Mouse (Mus musculus): ENCODE measurements around the gene Hap1. TPM values are rescaled to one million over a fixed set of nuclear protein-coding genes. Genes with fewer than 3 reads are reported as not detected.

Gene Hap1
- polyA plus RNA-seq, 1 experiment = 8.6 TPM

DNA sequence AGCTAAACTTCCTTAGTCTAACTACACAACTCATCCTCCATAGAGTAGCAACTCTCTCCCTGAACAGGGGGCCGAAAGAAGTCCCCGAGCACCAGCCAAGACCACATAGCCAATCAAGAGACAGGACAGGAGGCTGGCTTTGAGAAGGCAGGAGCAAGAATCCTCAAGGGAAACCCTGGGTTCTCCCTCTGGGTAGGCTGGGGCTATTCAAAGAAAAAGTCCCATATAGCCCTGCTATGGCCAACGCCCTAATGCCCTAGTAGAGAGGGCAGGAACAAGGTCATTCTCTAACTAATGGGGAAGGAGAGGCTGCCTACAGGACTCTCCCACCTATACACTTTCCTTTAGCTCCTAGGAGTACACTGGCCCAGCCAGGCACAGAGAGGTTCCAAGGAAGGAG lies 29.1 kb upstream of the Hap1 start:
- Histone ChIP-seq H3K27ac (ENCODE audit: control insufficient read depth, insufficient read depth, low read length) (no peak overlapping the region), H3K4me1 (replicated peaks; ENCODE audit: control insufficient read depth, insufficient read depth, low read length) (peaks cover 21% of the 10 kb centered on the region), H3K36me3 (ENCODE audit: control insufficient read depth, insufficient read depth, low read length) (peaks cover 16% of the 10 kb centered on the region), H3K4me3 (ENCODE audit: control insufficient read depth, insufficient read depth, low read length) (no peak overlapping the region), H3K27me3 (ENCODE audit: control insufficient read depth, insufficient read depth, low read length) (no peaks in the 10 kb centered on the region)
- no peak for DNase-seq
- TF ChIP-seq POLR2A (IDR thresholded peaks at IDR 0.05; ENCODE audit: control insufficient read depth, extremely low read depth, insufficient read depth, low read length, poor library complexity) = no peak
- no peak for TF ChIP-seq CTCF (IDR thresholded peaks at IDR 0.05; ENCODE audit: borderline replicate concordance, control insufficient read depth, extremely low read depth, insufficient read depth, low read length, poor library complexity)
- WGBS = 93% methylated on average over 3 of the region's 3 CpGs

DNA sequence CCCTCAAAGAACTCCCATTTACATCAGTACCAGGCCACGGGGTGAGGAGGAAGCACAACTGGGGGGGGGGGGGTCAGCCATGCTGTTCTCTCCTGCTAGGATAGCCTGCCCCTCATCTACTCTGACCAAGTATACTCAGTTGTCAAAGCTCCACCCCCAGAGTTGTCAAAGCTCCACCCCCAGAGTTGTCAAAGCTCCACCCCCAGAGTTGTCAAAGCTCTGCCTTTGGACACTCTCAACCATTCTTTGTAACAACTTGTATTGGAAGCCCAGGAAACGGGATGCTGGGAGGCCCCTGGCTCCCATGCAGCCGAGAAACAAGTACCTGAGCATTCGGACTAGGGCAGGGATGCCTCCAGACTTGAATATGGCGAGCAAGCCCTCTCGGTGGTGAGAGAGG lies 26.8 kb upstream of the Hap1 start:
- Histone ChIP-seq H3K4me1 (replicated peaks; ENCODE audit: control insufficient read depth, insufficient read depth, low read length) (peaks cover 2% of the 10 kb centered on the region), H3K4me3 (ENCODE audit: control insufficient read depth, insufficient read depth, low read length) (no peak overlapping the region), H3K27ac (ENCODE audit: control insufficient read depth, insufficient read depth, low read length) (no peak overlapping the region), H3K27me3 (ENCODE audit: control insufficient read depth, insufficient read depth, low read length) (no peaks in the 10 kb centered on the region), H3K36me3 (ENCODE audit: control insufficient read depth, insufficient read depth, low read length) (peaks cover 21% of the 10 kb centered on the region)
- 91% methylated on average over 6 of the region's 6 CpGs for WGBS
- TF ChIP-seq CTCF (IDR thresholded peaks at IDR 0.05; ENCODE audit: borderline replicate concordance, control insufficient read depth, extremely low read depth, insufficient read depth, low read length, poor library complexity) (no peak), POLR2A (IDR thresholded peaks at IDR 0.05; ENCODE audit: control insufficient read depth, extremely low read depth, insufficient read depth, low read length, poor library complexity) (no peak)
- DNase-seq = no peak

DNA sequence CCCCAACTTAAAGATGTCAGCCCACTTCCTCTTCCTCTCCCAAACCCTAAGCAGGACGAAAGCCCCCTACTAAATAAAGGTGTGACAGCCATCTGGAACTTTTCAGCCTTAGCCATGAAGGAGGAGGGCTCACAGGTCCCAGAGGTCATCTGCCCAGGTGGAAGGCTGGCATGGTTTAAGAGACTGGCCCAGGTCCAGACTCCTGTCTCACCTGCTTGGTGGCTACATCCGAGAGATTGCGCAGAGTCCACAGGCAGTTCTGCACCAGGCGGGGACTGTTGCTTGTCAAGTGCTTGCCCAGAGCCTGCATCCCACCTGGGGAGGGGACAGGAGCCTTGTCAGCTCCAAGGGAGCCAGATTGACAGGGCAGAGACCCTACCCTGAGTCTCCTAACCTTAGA lies 23.4 kb upstream of the Hap1 start:
- H3K27ac ChIP-seq (ENCODE audit: control insufficient read depth, insufficient read depth, low read length) = no peak overlapping the region
- no peaks in the 10 kb centered on the region for H3K4me1 ChIP-seq (replicated peaks; ENCODE audit: control insufficient read depth, insufficient read depth, low read length)
- TF ChIP-seq POLR2A (IDR thresholded peaks at IDR 0.05; ENCODE audit: control insufficient read depth, extremely low read depth, insufficient read depth, low read length, poor library complexity) (no peak), CTCF (IDR thresholded peaks at IDR 0.05; ENCODE audit: borderline replicate concordance, control insufficient read depth, extremely low read depth, insufficient read depth, low read length, poor library complexity) (no peak)
- H3K36me3 ChIP-seq (ENCODE audit: control insufficient read depth, insufficient read depth, low read length) = peaks cover 24% of the 10 kb centered on the region
- H3K27me3 ChIP-seq (ENCODE audit: control insufficient read depth, insufficient read depth, low read length) = no peaks in the 10 kb centered on the region
- 95% methylated on average over 4 of the region's 4 CpGs for WGBS
- no peak for DNase-seq
- no peak overlapping the region for H3K4me3 ChIP-seq (ENCODE audit: control insufficient read depth, insufficient read depth, low read length)

DNA sequence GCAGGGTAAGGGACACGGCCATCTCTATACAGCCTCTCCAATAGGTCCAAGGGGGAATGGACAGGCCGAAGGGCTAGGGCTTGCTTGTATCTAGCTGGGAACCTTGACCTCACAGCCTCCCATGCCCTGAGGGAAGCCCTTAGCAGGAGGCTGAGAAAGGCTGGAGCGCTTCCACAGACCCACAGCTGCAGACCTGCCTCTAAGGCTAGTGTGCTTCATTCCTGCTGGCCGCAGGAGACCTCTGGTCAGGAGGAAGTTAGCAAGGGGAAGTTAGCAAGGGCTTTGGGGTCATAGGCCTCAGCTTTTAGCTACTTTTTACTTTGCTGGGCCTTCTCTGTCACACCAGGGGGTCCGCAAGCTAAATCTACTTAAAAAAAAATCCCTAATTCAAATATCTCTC lies 22.5 kb upstream of the Hap1 start:
- WGBS = 93% methylated on average over 5 of the region's 5 CpGs
- Histone ChIP-seq H3K27ac (ENCODE audit: control insufficient read depth, insufficient read depth, low read length) (no peak overlapping the region), H3K27me3 (ENCODE audit: control insufficient read depth, insufficient read depth, low read length) (no peaks in the 10 kb centered on the region), H3K4me1 (replicated peaks; ENCODE audit: control insufficient read depth, insufficient read depth, low read length) (no peaks in the 10 kb centered on the region), H3K4me3 (ENCODE audit: control insufficient read depth, insufficient read depth, low read length) (no peak overlapping the region), H3K36me3 (ENCODE audit: control insufficient read depth, insufficient read depth, low read length) (peaks cover 25% of the 10 kb centered on the region)
- no peak for DNase-seq
- TF ChIP-seq POLR2A (IDR thresholded peaks at IDR 0.05; ENCODE audit: control insufficient read depth, extremely low read depth, insufficient read depth, low read length, poor library complexity) (no peak), CTCF (IDR thresholded peaks at IDR 0.05; ENCODE audit: borderline replicate concordance, control insufficient read depth, extremely low read depth, insufficient read depth, low read length, poor library complexity) (no peak)

DNA sequence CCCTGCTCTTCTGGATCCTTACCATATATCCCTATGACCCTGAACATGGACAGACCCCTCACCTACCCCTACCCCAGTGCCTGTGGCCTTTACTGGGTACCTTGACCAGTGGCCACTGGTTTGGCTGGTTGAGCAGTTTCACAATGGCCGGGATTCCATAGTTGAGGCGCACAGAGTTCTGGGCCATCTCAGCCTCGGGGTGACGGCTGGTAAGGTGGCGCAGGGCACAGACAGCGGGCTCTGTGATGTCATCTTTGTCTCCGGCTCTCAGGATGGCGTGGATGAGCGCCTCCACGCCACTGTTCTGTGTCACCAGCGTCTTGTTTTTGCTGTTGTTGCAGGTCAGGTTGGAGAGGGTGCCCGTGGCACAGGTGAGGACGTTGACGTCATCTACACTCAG lies 22.1 kb upstream of the Hap1 start:
- no peaks in the 10 kb centered on the region for H3K27me3 ChIP-seq (ENCODE audit: control insufficient read depth, insufficient read depth, low read length)
- no peaks in the 10 kb centered on the region for H3K4me1 ChIP-seq (replicated peaks; ENCODE audit: control insufficient read depth, insufficient read depth, low read length)
- 98% methylated on average over 14 of the region's 14 CpGs for WGBS
- peaks cover 30% of the 10 kb centered on the region for H3K36me3 ChIP-seq (ENCODE audit: control insufficient read depth, insufficient read depth, low read length)
- no peak overlapping the region for H3K27ac ChIP-seq (ENCODE audit: control insufficient read depth, insufficient read depth, low read length)
- DNase-seq = no peak
- no peak for TF ChIP-seq CTCF (IDR thresholded peaks at IDR 0.05; ENCODE audit: borderline replicate concordance, control insufficient read depth, extremely low read depth, insufficient read depth, low read length, poor library complexity)
- H3K4me3 ChIP-seq (ENCODE audit: control insufficient read depth, insufficient read depth, low read length) = no peak overlapping the region

DNA sequence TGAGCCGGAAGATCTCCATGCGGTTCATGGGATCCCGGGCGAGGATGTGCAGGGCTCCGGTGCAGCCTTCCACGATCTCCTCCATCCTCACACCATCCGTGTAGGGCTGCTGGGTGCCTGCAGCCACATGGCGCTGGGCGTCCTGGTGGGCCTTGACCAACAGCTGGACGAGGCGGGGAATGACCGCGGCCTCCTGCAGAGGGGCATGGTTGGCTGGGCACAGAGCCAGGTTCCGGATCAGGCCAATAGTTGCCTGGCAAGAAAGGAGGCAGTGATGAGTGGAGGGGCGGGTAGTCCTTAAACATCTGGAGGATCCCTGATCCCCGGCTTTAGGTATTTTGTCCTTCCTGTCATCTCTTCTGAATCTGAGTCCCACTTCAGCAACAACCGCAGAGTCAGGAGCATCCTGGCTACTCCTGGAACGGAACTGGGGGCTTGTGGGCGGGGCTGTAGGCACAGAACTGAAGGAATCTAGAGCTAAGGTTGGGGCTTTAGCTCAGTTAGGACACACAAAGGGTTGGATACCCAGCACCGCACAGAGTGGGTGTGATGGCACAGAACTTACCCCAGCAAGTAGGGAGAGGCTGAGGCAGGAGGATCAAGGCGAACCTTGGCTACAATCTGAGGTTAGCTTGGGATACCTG lies 20.9 kb upstream of the Hap1 start:
- no peak for TF ChIP-seq POLR2A (IDR thresholded peaks at IDR 0.05; ENCODE audit: control insufficient read depth, extremely low read depth, insufficient read depth, low read length, poor library complexity)
- TF ChIP-seq CTCF (IDR thresholded peaks at IDR 0.05; ENCODE audit: borderline replicate concordance, control insufficient read depth, extremely low read depth, insufficient read depth, low read length, poor library complexity) = no peak
- 98% methylated on average over 21 of the region's 21 CpGs for WGBS
- Histone ChIP-seq H3K36me3 (ENCODE audit: control insufficient read depth, insufficient read depth, low read length) (peaks cover 26% of the 10 kb centered on the region), H3K4me1 (replicated peaks; ENCODE audit: control insufficient read depth, insufficient read depth, low read length) (peaks cover 5% of the 10 kb centered on the region; the same call in 1 of the 2 replicates), H3K4me3 (ENCODE audit: control insufficient read depth, insufficient read depth, low read length) (no peak overlapping the region), H3K27me3 (ENCODE audit: control insufficient read depth, insufficient read depth, low read length) (no peaks in the 10 kb centered on the region), H3K27ac (ENCODE audit: control insufficient read depth, insufficient read depth, low read length) (no peak overlapping the region)
- no peak for DNase-seq

DNA sequence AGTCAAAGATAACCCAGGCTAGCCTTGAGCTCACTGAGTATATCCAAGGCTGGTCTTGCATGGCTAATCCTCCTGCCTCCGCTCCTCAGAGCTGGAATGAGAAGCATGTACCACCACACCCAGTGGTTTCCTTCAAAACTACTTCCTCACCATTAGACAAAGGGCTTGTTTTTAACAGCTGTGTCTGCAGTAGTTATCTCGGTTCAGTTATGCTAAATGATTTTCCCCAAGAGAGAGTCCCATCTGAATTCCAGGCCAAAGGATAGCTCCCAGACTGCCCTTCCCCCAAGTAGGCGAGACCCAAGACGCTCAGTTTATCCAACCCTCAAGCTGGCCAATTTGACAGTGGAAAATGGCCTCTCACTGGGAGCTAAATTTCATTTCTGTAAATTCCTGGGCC lies 20.1 kb upstream of the Hap1 start:
- 91% methylated on average over 4 of the region's 4 CpGs for WGBS
- TF ChIP-seq CTCF (IDR thresholded peaks at IDR 0.05; ENCODE audit: borderline replicate concordance, control insufficient read depth, extremely low read depth, insufficient read depth, low read length, poor library complexity) (no peak), POLR2A (IDR thresholded peaks at IDR 0.05; ENCODE audit: control insufficient read depth, extremely low read depth, insufficient read depth, low read length, poor library complexity) (no peak)
- no peak for DNase-seq
- H3K4me1 ChIP-seq (replicated peaks; ENCODE audit: control insufficient read depth, insufficient read depth, low read length) = peaks cover 6% of the 10 kb centered on the region; the same call in 1 of the 2 replicates
- no peaks in the 10 kb centered on the region for H3K27me3 ChIP-seq (ENCODE audit: control insufficient read depth, insufficient read depth, low read length)
- H3K27ac ChIP-seq (ENCODE audit: control insufficient read depth, insufficient read depth, low read length) = no peak overlapping the region
- peaks cover 26% of the 10 kb centered on the region for H3K36me3 ChIP-seq (ENCODE audit: control insufficient read depth, insufficient read depth, low read length)
- no peak overlapping the region for H3K4me3 ChIP-seq (ENCODE audit: control insufficient read depth, insufficient read depth, low read length)
